Mouse (Mus musculus) MEL (cell line): ENCODE results near the gene Plek. TPM values are rescaled to one million over a fixed set of nuclear protein-coding genes. Genes with fewer than 3 reads are reported as not detected.

Experiments used
- DNase-seq: peaks from one replicate; pipeline ENCODE4 v3.0.0; 2011; ENCODE audit warnings: low read depth, low spot score
- H3K27ac ChIP-seq: 2 replicates; pipeline ENCODE4 v1.5.1; 2012; ENCODE audit warnings: low read depth, mild to moderate bottlenecking, control low read depth, low read length, moderate library complexity; ENCODE audit not compliant: control insufficient read depth
- H3K27me3 ChIP-seq, 2 experiments: fragments of 150-350 bp in 1 of 2; sonication (generic) in 1 of 2; 2 replicates each; pipeline ENCODE4 v1.6.1; 2012; ENCODE audit warnings: low read length in 2 of 2, mild to moderate bottlenecking in 2 of 2, improper control_type of control experiment in 1 of 2, moderate library complexity in 1 of 2; ENCODE audit not compliant: insufficient read depth in 2 of 2, control insufficient read depth in 1 of 2
- H3K36me3 ChIP-seq, 2 experiments: 2 replicates each; pipeline ENCODE4 v1.6.1; 2012 to 2014; ENCODE audit warnings: low read length in 2 of 2, improper control_type of control experiment in 1 of 2, inconsistent platforms in 1 of 2, mild to moderate bottlenecking in 1 of 2; ENCODE audit not compliant: insufficient read depth in 2 of 2, control insufficient read depth in 1 of 2
- H3K4me1 ChIP-seq, 2 experiments: fragments of 150-350 bp in 1 of 2; sonication (generic) in 1 of 2; 2 replicates each; pipeline ENCODE4 v1.6.1; 2012; ENCODE audit warnings: low read length in 2 of 2, improper control_type of control experiment in 1 of 2, mild to moderate bottlenecking in 1 of 2; ENCODE audit not compliant: insufficient read depth in 2 of 2, control insufficient read depth in 1 of 2
- H3K4me3 ChIP-seq, 2 experiments: fragments of 150-350 bp in 1 of 2; sonication (generic) in 1 of 2; 2 replicates each; pipeline ENCODE4 v1.5.1; 2012; ENCODE audit warnings: low read depth in 2 of 2, low read length in 2 of 2, mild to moderate bottlenecking in 2 of 2, moderate library complexity in 2 of 2, control low read depth in 1 of 2, improper control_type of control experiment in 1 of 2; ENCODE audit not compliant: control insufficient read depth in 1 of 2, insufficient read depth in 1 of 2
- H3K79me2 ChIP-seq: 2 replicates; pipeline ENCODE4 v1.6.1; 2012; ENCODE audit warnings: mild to moderate bottlenecking, low read length, moderate library complexity; ENCODE audit not compliant: control insufficient read depth, poor library complexity, insufficient read depth
- H3K9ac ChIP-seq: 2 replicates; pipeline ENCODE4 v1.6.1; 2012; ENCODE audit warnings: low read depth, mild to moderate bottlenecking, control low read depth, low read length, moderate library complexity; ENCODE audit not compliant: control insufficient read depth, poor library complexity, severe bottlenecking
- H3K9me3 ChIP-seq: fragments of 150-350 bp; sonication (generic); replicated peaks from 2 replicates; pipeline ENCODE4 v1.6.1; 2012; ENCODE audit warnings: mild to moderate bottlenecking, low read length, improper control_type of control experiment, moderate library complexity; ENCODE audit not compliant: insufficient read depth
- CHD2 ChIP-seq: IDR thresholded peaks from 2 replicates; pipeline ENCODE4 v1.6.1; 2011; ENCODE audit warnings: low read length, improper control_type of control experiment
- CTCF ChIP-seq, 3 experiments: IDR thresholded peaks in 2 of 3; conservative IDR thresholded peaks in 1 of 3; 2 replicates each; pipeline ENCODE4 v1.5.1; 2011 to 2012; ENCODE audit warnings: low read length in 3 of 3, low read depth in 2 of 3, mild to moderate bottlenecking in 2 of 3, improper control_type of control experiment in 1 of 3, inconsistent platforms in 1 of 3, mixed read lengths in 1 of 3, moderate library complexity in 1 of 3; ENCODE audit not compliant: control insufficient read depth in 1 of 3, insufficient read depth in 1 of 3, poor library complexity in 1 of 3, severe bottlenecking in 1 of 3
- EP300 ChIP-seq, 2 experiments: IDR thresholded peaks; 2 replicates each; pipeline ENCODE4 v1.6.1; 2011; ENCODE audit warnings: improper control_type of control experiment in 2 of 2, low read length in 2 of 2, low read depth in 1 of 2, mild to moderate bottlenecking in 1 of 2
- ETS1 ChIP-seq: IDR thresholded peaks from 2 replicates; pipeline ENCODE4 v1.6.1; 2012; ENCODE audit warnings: low read depth, mild to moderate bottlenecking, inconsistent platforms, low read length, improper control_type of control experiment, moderate library complexity
- MAFK ChIP-seq: IDR thresholded peaks from 2 replicates; pipeline ENCODE4 v1.6.1; 2011; ENCODE audit warnings: low read depth, mild to moderate bottlenecking, low read length, improper control_type of control experiment, borderline replicate concordance
- MAX ChIP-seq: IDR thresholded peaks from 2 replicates; pipeline ENCODE4 v1.6.1; 2011; ENCODE audit warnings: low read length, improper control_type of control experiment
- MXI1 ChIP-seq: IDR thresholded peaks from 2 replicates; pipeline ENCODE4 v1.6.1; 2011; ENCODE audit warnings: mild to moderate bottlenecking, low read depth, low read length, improper control_type of control experiment
- MYC ChIP-seq: IDR thresholded peaks from 2 replicates; pipeline ENCODE4 v1.6.1; 2011; ENCODE audit warnings: low read depth, mild to moderate bottlenecking, low read length, improper control_type of control experiment, moderate library complexity
- NELFE ChIP-seq: IDR thresholded peaks from 2 replicates; pipeline ENCODE4 v1.6.1; 2011; ENCODE audit warnings: low read depth, low read length, improper control_type of control experiment
- NRF1 ChIP-seq: IDR thresholded peaks from 2 replicates; pipeline ENCODE4 v1.6.1; 2014; ENCODE audit warnings: low read depth, mild to moderate bottlenecking, inconsistent platforms, low read length, improper control_type of control experiment, moderate library complexity; ENCODE audit not compliant: poor library complexity, insufficient read depth, severe bottlenecking
- POLR2A ChIP-seq, 2 experiments: IDR thresholded peaks; 2 replicates each; pipeline ENCODE4 v1.6.1; 2011 to 2012; ENCODE audit warnings: low read length in 2 of 2, mild to moderate bottlenecking in 2 of 2, control low read depth in 1 of 2, improper control_type of control experiment in 1 of 2, low read depth in 1 of 2, moderate library complexity in 1 of 2; ENCODE audit not compliant: control insufficient read depth in 1 of 2, insufficient read depth in 1 of 2, poor library complexity in 1 of 2
- RAD21 ChIP-seq: IDR thresholded peaks from 2 replicates; pipeline ENCODE4 v1.6.1; 2011; ENCODE audit warnings: mild to moderate bottlenecking, low read depth, low read length, improper control_type of control experiment
- RCOR1 ChIP-seq: IDR thresholded peaks from 2 replicates; pipeline ENCODE4 v1.6.1; 2012; ENCODE audit warnings: low read depth, mild to moderate bottlenecking, inconsistent platforms, low read length, improper control_type of control experiment
- SIN3A ChIP-seq: IDR thresholded peaks from 2 replicates; pipeline ENCODE4 v1.6.1; 2012; ENCODE audit warnings: low read length, improper control_type of control experiment, inconsistent platforms
- SMC3 ChIP-seq: IDR thresholded peaks from 2 replicates; pipeline ENCODE4 v1.6.1; 2011; ENCODE audit warnings: low read depth, low read length, improper control_type of control experiment
- TAL1 ChIP-seq: IDR thresholded peaks from 2 replicates; pipeline ENCODE4 v1.6.1; 2012; ENCODE audit warnings: mild to moderate bottlenecking, inconsistent platforms, low read length, moderate library complexity, mixed read lengths
- TBP ChIP-seq: IDR thresholded peaks from 2 replicates; pipeline ENCODE4 v1.8.0; 2011; ENCODE audit warnings: low read depth, low read length, improper control_type of control experiment
- TCF12 ChIP-seq: IDR thresholded peaks from 2 replicates; pipeline ENCODE4 v1.6.1; 2014; ENCODE audit warnings: low read depth, mild to moderate bottlenecking, inconsistent platforms, low read length, improper control_type of control experiment, moderate library complexity
- UBTF ChIP-seq: IDR thresholded peaks from 2 replicates; pipeline ENCODE4 v1.6.1; 2012; ENCODE audit warnings: low read depth, mild to moderate bottlenecking, inconsistent platforms, low read length, improper control_type of control experiment, moderate library complexity, borderline replicate concordance; ENCODE audit not compliant: insufficient read depth
- USF1 ChIP-seq: IDR thresholded peaks from 2 replicates; pipeline ENCODE4 v1.6.1; 2014; ENCODE audit warnings: low read depth, mild to moderate bottlenecking, inconsistent platforms, low read length, improper control_type of control experiment, moderate library complexity
- USF2 ChIP-seq, 2 experiments: IDR thresholded peaks; 2 replicates each; pipeline ENCODE4 v1.6.1; 2011 to 2012; ENCODE audit warnings: improper control_type of control experiment in 2 of 2, low read length in 2 of 2, borderline replicate concordance in 1 of 2, inconsistent platforms in 1 of 2, low read depth in 1 of 2, mild to moderate bottlenecking in 1 of 2; ENCODE audit not compliant: insufficient read depth in 1 of 2
- ZC3H11A ChIP-seq: IDR thresholded peaks from 2 replicates; pipeline ENCODE4 v1.6.1; 2012; ENCODE audit warnings: low read depth, mild to moderate bottlenecking, inconsistent platforms, low read length, improper control_type of control experiment
- ZKSCAN1 ChIP-seq: IDR thresholded peaks from 2 replicates; pipeline ENCODE4 v1.6.1; 2012; ENCODE audit warnings: low read depth, mild to moderate bottlenecking, inconsistent platforms, low read length, improper control_type of control experiment, moderate library complexity
- ZMIZ1 ChIP-seq: IDR thresholded peaks from 2 replicates; pipeline ENCODE4 v1.6.1; 2012; ENCODE audit warnings: low read depth, mild to moderate bottlenecking, inconsistent platforms, low read length, improper control_type of control experiment, moderate library complexity
- polyA plus RNA-seq, 2 experiments: library from polyadenylated mRNA; stranded (reverse) in 1 of 2; unstranded in 1 of 2; fragments of >175 nt in 1 of 2; fragments of >200 nt in 1 of 2; gene quantifications; 2 replicates each; pipeline versions ENCODE4 v1.2.1 to v1.2.4; 2012; ENCODE audit warnings: low replicate concordance in 2 of 2, low read depth in 1 of 2; ENCODE audit not compliant: insufficient read length in 2 of 2, insufficient read depth in 1 of 2, missing spikeins in 1 of 2
- total RNA-seq: library from RNA; depleted of rRNA; stranded (reverse); fragments of 300-350 nt; gene quantifications from 2 replicates; pipeline ENCODE4 v1.2.3, GENCODE M21; 2012

The Plek gene
- total and polyA plus RNA-seq, 3 experiments, result 51.5 to 357 (median 76.7) TPM

- Histone ChIP-seq H3K4me1 (no peaks in the 10 kb centered on the region), H3K9me3 (no peaks in the 10 kb centered on the region), H3K79me2 (no peaks in the 10 kb centered on the region), H3K27me3 (peaks cover 3 to 4% of the 10 kb centered on the region in 2 experiments; a peak in 3 of 4 replicates), H3K27ac (no peak overlapping the region), H3K4me3 (no peak overlapping the region), H3K9ac (no peak overlapping the region), H3K36me3 (no peaks in the 10 kb centered on the region)
- no peak for TF ChIP-seq ETS1
- no peak for TF ChIP-seq TAL1
- no peak for TF ChIP-seq UBTF
- no peak for TF ChIP-seq CHD2
- no peak for TF ChIP-seq POLR2A (IDR thresholded peaks at IDR 0.05; ENCODE audit: control insufficient read depth in 1 of 2, insufficient read depth in 1 of 2, low read depth in 1 of 2, low read length in 2 of 2, poor library complexity in 1 of 2)
- no peak for TF ChIP-seq ZKSCAN1
- no peak for TF ChIP-seq USF2 (IDR thresholded peaks at IDR 0.05; ENCODE audit: borderline replicate concordance in 1 of 2, insufficient read depth in 1 of 2, low read depth in 1 of 2, low read length in 2 of 2)
- TF ChIP-seq RCOR1, result no peak
- TF ChIP-seq MYC, result no peak
- TF ChIP-seq RAD21, result no peak
- no peak for TF ChIP-seq MAX
- no peak for TF ChIP-seq SIN3A
- no peak for TF ChIP-seq NELFE
- TF ChIP-seq SMC3, result no peak
- no peak for TF ChIP-seq TCF12
- DNase-seq, result no peak
Measured at GRCm38 (mm10) chr11:17052476-17053049, 382 bp upstream of the Plek start.

- no peaks in the 10 kb centered on the region for H3K36me3 ChIP-seq
- peaks cover 0 to 8% of the 10 kb centered on the region in 2 experiments; a peak in 2 of 4 replicates for H3K27me3 ChIP-seq
- no peak overlapping the region for H3K4me3 ChIP-seq
- no peak overlapping the region for H3K27ac ChIP-seq
- no peak for DNase-seq
- no peak overlapping the region for H3K9ac ChIP-seq
- H3K4me1 ChIP-seq, result no peaks in the 10 kb centered on the region
- TF ChIP-seq USF1 (no peak), SMC3 (no peak), CHD2 (no peak), TBP (no peak), SIN3A (no peak), ZMIZ1 (no peak), NRF1 (no peak), MAFK (no peak), EP300 (IDR thresholded peaks at IDR 0.05; ENCODE audit: low read depth in 1 of 2, low read length in 2 of 2) (no peak), TCF12 (no peak), MXI1 (no peak), MAX (no peak), CTCF (IDR thresholded peaks at IDR 0.05 in 2 of 3, conservative IDR thresholded peaks at IDR 0.05 in 1 of 3; ENCODE audit: control insufficient read depth in 1 of 3, insufficient read depth in 1 of 3, low read depth in 2 of 3, low read length in 3 of 3, poor library complexity in 1 of 3, severe bottlenecking in 1 of 3) (no peak), ZKSCAN1 (no peak), RAD21 (no peak), ZC3H11A (no peak), UBTF (no peak), RCOR1 (no peak)
- H3K9me3 ChIP-seq, result no peaks in the 10 kb centered on the region
- no peaks in the 10 kb centered on the region for H3K79me2 ChIP-seq
Measured at GRCm38 (mm10) chr11:17045806-17046205, 6.4 kb downstream of the Plek start.
